ENCODE assay signal across 11 mouse cellular contexts in the genomic region with DNA sequence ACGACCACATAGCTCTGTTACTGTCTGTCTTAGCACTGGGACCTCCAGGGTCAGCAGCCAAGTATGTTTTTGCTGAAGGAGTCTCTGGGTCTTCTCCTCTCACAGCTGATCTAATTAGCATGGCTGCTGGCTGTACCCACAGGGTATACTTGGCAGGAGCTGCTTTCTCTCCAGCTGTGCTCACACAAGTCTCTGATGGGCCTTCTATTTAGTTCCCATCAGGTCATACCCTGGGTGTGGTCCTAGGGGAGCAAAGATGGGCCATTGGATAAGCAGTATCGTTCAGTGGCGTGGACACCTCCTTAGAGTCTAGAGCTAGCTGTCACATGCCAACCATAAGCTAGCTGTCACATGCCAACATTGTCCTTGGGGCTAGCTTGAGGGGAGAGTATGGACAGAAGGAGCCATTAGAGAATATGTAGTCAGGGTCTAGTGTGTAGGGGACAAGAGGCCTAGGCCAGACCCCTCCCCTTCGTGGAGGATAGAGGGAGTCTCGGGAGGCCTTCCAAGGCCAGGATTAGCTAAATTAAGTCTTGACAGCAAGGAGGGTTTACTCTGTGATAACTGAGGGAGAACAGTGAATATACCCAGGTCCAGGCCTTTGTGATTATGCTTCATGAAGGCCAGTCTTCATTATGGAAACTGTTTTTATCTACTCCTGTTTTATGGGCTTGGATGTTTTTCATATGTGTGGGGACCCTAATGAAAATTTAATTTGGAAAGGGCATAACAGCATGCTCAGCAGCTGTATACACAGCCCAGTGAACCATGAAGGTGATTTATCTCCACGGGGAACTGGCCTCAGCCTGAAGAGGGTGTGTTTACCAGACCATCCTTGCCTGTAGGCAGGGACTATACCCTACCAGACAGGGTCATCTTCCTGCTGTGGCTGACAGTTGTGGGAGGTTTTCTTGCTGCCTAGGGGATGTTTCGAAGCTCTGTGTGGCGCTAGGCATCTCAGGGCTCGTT.
DNase-seq lines count a peak whose midpoint lies in the region; ATAC-seq lines count a peak whose summit lies in the region.
"Had no signal": no experiment of that assay in that cellular context is flagged by ENCODE, and none has a peak within 500 bp of the region (broad histone marks: within the 10 kb centered on the region; RNA-seq: fewer than 3 reads in every experiment).

No protein-coding gene starts in this region.

- no peak overlapping the region for H3K4me3 ChIP-seq in heart, embryonic 16.5 days (ENCODE audit: low read length)
- no peak overlapping the region for H3K4me3 ChIP-seq in embryonic facial prominence, embryonic 14.5 days (ENCODE audit: low read depth, low read length)
- no peak overlapping the region for H3K4me3 ChIP-seq in midbrain, embryonic 15.5 days
- H3K4me3 ChIP-seq: heart, embryonic 13.5 days; lung, embryonic 15.5 days had no signal

- no peaks in the 10 kb centered on the region for H3K4me1 ChIP-seq in heart, embryonic 16.5 days (ENCODE audit: control insufficient read depth, insufficient read depth, low read length)
- H3K4me1 ChIP-seq in embryonic facial prominence, embryonic 14.5 days (ENCODE audit: control insufficient read depth, insufficient read depth, low read length) = no peaks in the 10 kb centered on the region
- no peaks in the 10 kb centered on the region for H3K4me1 ChIP-seq in midbrain, embryonic 15.5 days
- H3K4me1 ChIP-seq: lung, embryonic 15.5 days had no signal

- no peaks in the 10 kb centered on the region for H3K36me3 ChIP-seq in heart, embryonic 16.5 days (ENCODE audit: control insufficient read depth, insufficient read depth)
- H3K36me3 ChIP-seq in embryonic facial prominence, embryonic 14.5 days (ENCODE audit: control insufficient read depth, insufficient read depth, low read length) = no peaks in the 10 kb centered on the region
- no peaks in the 10 kb centered on the region for H3K36me3 ChIP-seq in midbrain, embryonic 15.5 days (replicated peaks)
- H3K36me3 ChIP-seq: heart, embryonic 13.5 days; lung, embryonic 15.5 days had no signal

- 60% methylated on average over 9 of the region's 9 CpGs for WGBS in heart, embryonic 16.5 days
- WGBS in embryonic facial prominence, embryonic 14.5 days = 48% methylated on average over 9 of the region's 9 CpGs
- WGBS in midbrain, embryonic 15.5 days = 41% methylated on average over 9 of the region's 9 CpGs

- ATAC-seq in heart, embryonic 16.5 days (replicated peaks; ENCODE audit: extremely low read depth, insufficient read depth, low FRiP score) = no peak
- peak; percentile 62 for ATAC-seq in embryonic facial prominence, embryonic 14.5 days (ENCODE audit: low read depth)
- ATAC-seq in midbrain, embryonic 15.5 days (replicated peaks) = 0 out of 2 replicates have a peak, but pooled peaks have one; percentile 67
- ATAC-seq in frontal cortex, adult (ENCODE audit: low TSS enrichment) = no peak

- no peaks in the 10 kb centered on the region for H3K27me3 ChIP-seq in heart, embryonic 16.5 days (ENCODE audit: control insufficient read depth, insufficient read depth, low read length)
- H3K27me3 ChIP-seq in embryonic facial prominence, embryonic 14.5 days (replicated peaks; ENCODE audit: control insufficient read depth, insufficient read depth, low read length) = no peaks in the 10 kb centered on the region
- no peaks in the 10 kb centered on the region for H3K27me3 ChIP-seq in midbrain, embryonic 15.5 days (replicated peaks)
- H3K27me3 ChIP-seq: lung, embryonic 15.5 days had no signal

- H3K9me3 ChIP-seq in heart, embryonic 16.5 days (replicated peaks; ENCODE audit: control insufficient read depth, low read length) = no peaks in the 10 kb centered on the region
- no peaks in the 10 kb centered on the region for H3K9me3 ChIP-seq in embryonic facial prominence, embryonic 14.5 days (ENCODE audit: control insufficient read depth, low read length)
- no peaks in the 10 kb centered on the region for H3K9me3 ChIP-seq in midbrain, embryonic 15.5 days
- H3K9me3 ChIP-seq: heart, embryonic 13.5 days; lung, embryonic 15.5 days had no signal

- no peak overlapping the region for H3K4me2 ChIP-seq in heart, embryonic 16.5 days (ENCODE audit: low read depth, low read length)
- no peak overlapping the region for H3K4me2 ChIP-seq in embryonic facial prominence, embryonic 14.5 days (ENCODE audit: low read depth, low read length)
- no peak overlapping the region for H3K4me2 ChIP-seq in midbrain, embryonic 15.5 days
- H3K4me2 ChIP-seq: heart, embryonic 13.5 days; lung, embryonic 15.5 days had no signal

- H3K9ac ChIP-seq in heart, embryonic 16.5 days (ENCODE audit: low read length) = no peak overlapping the region
- H3K9ac ChIP-seq in embryonic facial prominence, embryonic 14.5 days (ENCODE audit: low read depth, low read length) = no peak overlapping the region
- H3K9ac ChIP-seq in midbrain, embryonic 15.5 days = no peak overlapping the region
- H3K9ac ChIP-seq: heart, embryonic 13.5 days; lung, embryonic 15.5 days had no signal

- no peak for DNase-seq in heart, postnatal 14 days
- peak; percentile 8 for DNase-seq in Muller cell, postnatal 12 days (ENCODE audit: inconsistent ontology term)
- DNase-seq in embryonic facial prominence, embryonic 14.5 days (ENCODE audit: low spot score) = no peak
- DNase-seq in spleen, postnatal 36 days (ENCODE audit: low spot score in 2 of 2) = no peak
- DNase-seq in thymus, adult 18-20 months = no peak
- DNase-seq: adrenal gland, postnatal 36 days had no signal

- intact Hi-C loops in heart, postnatal 14 days (cut with DNase I) = loop anchor here (2.0 to 5.0 kb wide), 2 partner anchors 53 to 256 kb away; no protein-coding TSS in a partner anchor

- H3K27ac ChIP-seq in heart, embryonic 16.5 days (ENCODE audit: low read length) = peak overlapping the region; percentile 11; the same call in 1 of the 2 replicates
- H3K27ac ChIP-seq in embryonic facial prominence, embryonic 14.5 days (replicated peaks; ENCODE audit: low read depth, low read length) = no peak overlapping the region
- no peak overlapping the region for H3K27ac ChIP-seq in midbrain, embryonic 15.5 days
- H3K27ac ChIP-seq: heart, embryonic 13.5 days; lung, embryonic 15.5 days had no signal

Comparison
In these comparisons a context has a peak if more than half of its experiments do, and no peak if none do; other contexts are left out.
1. ATAC-seq: peak in embryonic facial prominence, embryonic 14.5 days (single experiment) and midbrain, embryonic 15.5 days (single experiment); none in heart, embryonic 16.5 days (single experiment) and frontal cortex, adult (single experiment).